Mouse (Mus musculus) limb, embryonic 11.5 days (tissue): ENCODE data around the gene Ahcyl2. TPM values are rescaled to one million over a fixed set of nuclear protein-coding genes. Genes with fewer than 3 reads are reported as not detected.
A peak's percentile ranks its signal among the peaks of the same experiment; 100 is the strongest.

ENCODE experiments used
- ATAC-seq: fragments of 200-750 bp; cut with Nextera tagmentation; 2 replicates; pipeline ENCODE4 v1.8.0; 2017; ENCODE audit warnings: low read depth; ENCODE audit not compliant: insufficient number of reproducible peaks, low FRiP score, low TSS enrichment
- DNase-seq: peaks from one replicate; pipeline ENCODE4 v3.0.0-alpha.2; 2015; ENCODE audit warnings: low spot score
- H3K27ac ChIP-seq: fragments of 300-500 bp; sonication (generic); replicated peaks from 2 replicates; pipeline ENCODE4 v1.5.1; 2014; ENCODE audit warnings: low read depth, mild to moderate bottlenecking, low read length
- H3K27me3 ChIP-seq: fragments of 300-500 bp; sonication (generic); 2 replicates; pipeline ENCODE4 v1.6.1; 2014; ENCODE audit warnings: mild to moderate bottlenecking, low read length, mixed read lengths; ENCODE audit not compliant: control insufficient read depth, insufficient read depth
- H3K36me3 ChIP-seq: fragments of 300-500 bp; sonication (generic); 2 replicates; pipeline ENCODE4 v1.6.1; 2014; ENCODE audit warnings: mild to moderate bottlenecking, low read length, moderate library complexity, mixed read lengths; ENCODE audit not compliant: control insufficient read depth, insufficient read depth
- H3K4me1 ChIP-seq: fragments of 300-500 bp; sonication (generic); 2 replicates; pipeline ENCODE4 v1.6.1; 2014; ENCODE audit warnings: low read length, mixed read lengths; ENCODE audit not compliant: control insufficient read depth, insufficient read depth
- H3K4me2 ChIP-seq: fragments of 300-500 bp; sonication (generic); 2 replicates; pipeline ENCODE4 v1.6.1; 2014; ENCODE audit warnings: low read depth, mild to moderate bottlenecking, moderate library complexity; ENCODE audit not compliant: severe bottlenecking
- H3K4me3 ChIP-seq: fragments of 300-500 bp; sonication (generic); 2 replicates; pipeline ENCODE4 v1.5.1; 2014; ENCODE audit warnings: low read depth, low read length
- H3K9ac ChIP-seq: fragments of 300-500 bp; sonication (generic); 2 replicates; pipeline ENCODE4 v1.6.1; 2014; ENCODE audit warnings: mild to moderate bottlenecking, low read length
- H3K9me3 ChIP-seq: fragments of 300-500 bp; sonication (generic); 2 replicates; pipeline ENCODE4 v1.6.1; 2016; ENCODE audit warnings: low read length; ENCODE audit not compliant: control insufficient read depth
- WGBS: fragments of 180-500 bp; shearing (Covaris S2); extraction: QIAGEN DNeasy Blood & Tissue Kit; methylation state at CpG from one replicate; pipeline ENCODE4 v1.1.7; 2014; 5-methylcytosine and 5-hydroxymethylcytosine counted together
- polyA plus RNA-seq: library from polyadenylated mRNA; unstranded; fragments of >200 nt; fragmentation: Nextera tagmentation; extraction: Ambion mirVana; gene quantifications from 2 replicates; pipeline ENCODE4 v1.2.1, GENCODE M21; 2014

Gene Ahcyl2
- polyA plus RNA-seq, 1 experiment from 2014 or later: 16.5 TPM

DNA sequence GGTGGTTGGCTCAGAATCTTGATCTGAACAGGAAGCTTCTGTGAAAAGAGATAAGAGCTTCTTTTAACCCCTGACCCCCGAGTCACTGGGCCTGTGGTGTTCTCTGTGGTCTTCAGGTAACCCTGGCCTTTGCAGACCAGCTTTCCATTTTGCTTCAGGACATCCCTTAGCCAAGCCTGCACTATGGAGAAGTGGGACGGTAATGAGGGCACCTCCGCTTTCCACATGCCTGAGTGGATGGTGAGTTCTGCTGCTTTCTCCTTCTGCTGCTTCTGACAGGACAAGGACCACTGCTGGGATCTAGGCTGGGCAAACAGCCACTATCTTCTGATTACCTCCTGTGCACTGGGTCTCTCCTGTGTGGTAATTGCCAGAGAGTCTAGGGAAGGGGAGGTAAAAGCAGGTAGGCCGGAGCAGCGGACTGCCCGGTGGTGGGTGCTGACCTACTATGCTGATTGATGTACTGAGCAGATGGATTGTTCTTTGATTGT lies 86.1 kb downstream of the Ahcyl2 start:
- ATAC-seq (no peak), DNase-seq (no peak)
- Histone ChIP-seq H3K36me3 (no peaks in the 10 kb centered on the region), H3K9me3 (no peaks in the 10 kb centered on the region), H3K9ac (no peak overlapping the region), H3K4me2 (0 out of 2 replicates have a peak overlapping the region, but pooled peaks have one; percentile 28), H3K27me3 (no peaks in the 10 kb centered on the region), H3K4me1 (peaks cover 4% of the 10 kb centered on the region; the same call in 1 of the 2 replicates), H3K27ac (no peak overlapping the region), H3K4me3 (no peak overlapping the region)
- 92% methylated on average over 6 of the region's 6 CpGs for WGBS

DNA sequence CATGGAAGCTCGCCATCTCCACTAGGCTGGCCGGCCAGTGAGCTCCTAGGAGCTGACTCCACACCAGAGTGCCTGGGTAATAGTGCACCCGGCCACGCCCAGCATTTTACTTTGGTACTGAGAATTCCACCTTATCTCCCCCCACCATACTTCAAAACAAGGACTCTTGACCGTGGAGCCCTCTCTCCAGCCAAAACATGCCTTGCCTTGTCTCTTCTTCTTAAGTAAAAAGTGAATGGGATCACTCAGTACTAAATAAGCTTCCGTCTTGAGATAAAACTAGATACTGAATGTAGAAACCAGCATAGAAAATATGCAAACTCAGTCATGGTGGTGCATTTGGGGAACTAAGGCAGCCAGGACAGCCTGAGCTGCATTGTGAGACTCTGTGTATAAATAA lies 90.8 kb downstream of the Ahcyl2 start:
- Histone ChIP-seq H3K4me2 (no peak overlapping the region), H3K9me3 (no peaks in the 10 kb centered on the region), H3K27ac (no peak overlapping the region), H3K9ac (no peak overlapping the region), H3K27me3 (no peaks in the 10 kb centered on the region), H3K4me1 (peaks cover 4% of the 10 kb centered on the region; the same call in 1 of the 2 replicates), H3K4me3 (no peak overlapping the region), H3K36me3 (no peaks in the 10 kb centered on the region)
- 75% methylated on average over 6 of the region's 6 CpGs for WGBS
- ATAC-seq (no peak), DNase-seq (no peak)

DNA sequence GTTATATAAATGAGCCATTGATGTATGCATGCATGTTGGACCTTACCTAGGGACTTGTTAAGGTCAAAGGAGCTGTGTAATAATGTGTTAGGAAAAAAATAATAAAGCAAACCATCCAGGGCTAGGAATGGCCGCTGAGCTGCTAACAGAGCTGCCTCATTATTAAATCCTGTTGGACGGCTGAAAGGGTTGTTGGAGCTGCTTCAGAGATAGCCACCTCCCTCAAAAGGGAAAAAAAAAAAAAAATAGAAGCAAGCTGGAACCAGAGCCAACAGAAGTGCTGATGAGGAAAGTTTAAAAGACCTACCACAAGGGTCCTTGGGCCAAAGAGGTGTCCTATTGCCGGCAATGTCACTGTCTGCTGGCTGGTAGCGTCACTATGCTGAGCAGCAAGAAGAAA lies 91.5 kb downstream of the Ahcyl2 start:
- Histone ChIP-seq H3K9ac (no peak overlapping the region), H3K27ac (peak overlapping the region; percentile 43), H3K4me3 (no peak overlapping the region), H3K9me3 (no peaks in the 10 kb centered on the region), H3K4me2 (no peak overlapping the region), H3K4me1 (0 out of 2 replicates have a peak, but pooled peaks cover 3% of the 10 kb centered on the region), H3K27me3 (no peaks in the 10 kb centered on the region), H3K36me3 (no peaks in the 10 kb centered on the region)
- WGBS: 39% methylated on average over 4 of the region's 4 CpGs
- ATAC-seq (no peak), DNase-seq (no peak)

DNA sequence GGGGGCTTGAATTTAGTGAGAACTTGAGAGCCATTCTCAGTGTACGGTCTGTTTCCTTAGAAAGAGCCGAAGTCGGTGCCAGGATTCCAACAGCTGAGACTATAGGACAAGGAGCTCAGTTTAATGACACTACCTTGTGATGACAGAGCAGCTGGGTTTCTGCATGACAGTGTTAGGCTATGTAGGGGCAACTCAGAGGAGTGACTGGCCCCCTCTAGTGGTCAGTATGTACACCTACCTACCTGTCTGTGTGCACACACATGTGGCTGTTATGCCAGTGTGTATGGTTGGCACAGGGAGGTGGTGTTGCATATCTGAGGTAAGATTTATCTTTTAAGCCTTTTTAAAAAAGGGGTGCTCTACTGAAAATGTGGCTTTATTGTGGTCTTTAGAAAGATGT lies 92.4 kb downstream of the Ahcyl2 start:
- no peak for ATAC-seq
- Histone ChIP-seq H3K9me3 (no peaks in the 10 kb centered on the region), H3K4me3 (no peak overlapping the region), H3K4me1 (0 out of 2 replicates have a peak, but pooled peaks cover 3% of the 10 kb centered on the region), H3K4me2 (no peak overlapping the region), H3K27me3 (no peaks in the 10 kb centered on the region), H3K27ac (no peak overlapping the region), H3K9ac (no peak overlapping the region), H3K36me3 (no peaks in the 10 kb centered on the region)
- DNase-seq: no peak
- 85% methylated on average over 3 of the region's 3 CpGs for WGBS

DNA sequence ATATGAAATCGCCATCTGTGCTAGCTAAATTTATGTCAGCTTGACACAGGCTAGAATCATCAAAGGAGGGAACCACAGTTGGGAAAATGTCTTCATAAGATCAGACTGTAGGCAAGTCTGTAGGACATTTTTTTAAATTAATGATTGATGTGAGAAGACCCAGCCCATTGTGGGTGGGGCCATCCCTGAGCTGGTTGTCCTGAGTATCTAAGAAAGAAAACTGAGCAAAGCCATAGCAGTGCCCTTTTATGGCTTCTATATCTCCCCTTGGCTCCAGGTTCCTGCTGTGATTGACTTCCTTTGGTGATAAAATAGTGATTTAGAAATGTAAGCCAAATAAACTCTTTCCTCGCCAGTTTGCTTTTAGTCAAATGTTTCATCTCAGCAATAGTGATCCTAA lies 97.1 kb downstream of the Ahcyl2 start:
- Histone ChIP-seq H3K4me3 (no peak overlapping the region), H3K27ac (no peak overlapping the region), H3K9ac (no peak overlapping the region), H3K9me3 (no peaks in the 10 kb centered on the region), H3K27me3 (no peaks in the 10 kb centered on the region), H3K36me3 (no peaks in the 10 kb centered on the region), H3K4me2 (no peak overlapping the region), H3K4me1 (no peaks in the 10 kb centered on the region)
- 82% methylated on average over 2 of the region's 2 CpGs for WGBS
- no peak for DNase-seq
- no peak for ATAC-seq

DNA sequence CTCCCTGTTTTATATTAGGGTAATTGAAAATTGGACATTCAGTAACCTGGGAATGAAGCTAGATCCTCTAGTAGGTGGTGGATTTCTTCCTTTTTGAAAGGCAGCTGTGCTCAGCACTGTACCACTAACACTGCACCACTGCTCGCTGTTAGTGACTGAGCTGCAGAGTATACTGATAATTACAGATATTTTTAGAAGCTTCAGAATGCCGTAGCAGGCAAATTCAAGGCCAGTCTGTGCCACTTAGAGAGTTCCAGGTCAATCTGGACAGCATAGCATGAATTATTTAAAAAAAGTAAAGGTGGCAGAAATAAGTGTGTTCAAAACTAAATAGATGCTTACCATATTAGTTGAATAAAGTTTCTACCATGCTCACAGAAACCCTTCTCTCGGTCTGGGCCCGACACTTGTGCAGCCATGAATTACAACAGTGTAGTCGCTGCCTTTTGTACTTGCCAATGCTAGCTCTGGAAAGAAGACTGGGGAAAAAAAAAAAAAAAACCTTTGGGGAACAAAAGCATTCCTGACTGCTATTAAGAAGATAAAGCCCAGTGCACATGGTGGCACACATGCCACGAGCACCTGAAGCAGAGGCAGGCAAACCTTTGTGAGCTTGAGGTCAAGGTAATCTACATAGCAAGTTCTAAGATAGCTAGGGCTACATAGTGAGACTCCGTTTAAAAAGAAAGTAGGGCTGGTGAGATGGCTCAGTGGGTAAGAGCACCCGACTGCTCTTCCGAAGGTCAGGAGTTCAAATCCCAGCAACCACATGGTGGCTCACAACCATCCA lies 99.3 kb downstream of the Ahcyl2 start:
- no peak overlapping the region for H3K4me2 ChIP-seq
- WGBS: 90% methylated on average over 9 of the region's 9 CpGs

DNA sequence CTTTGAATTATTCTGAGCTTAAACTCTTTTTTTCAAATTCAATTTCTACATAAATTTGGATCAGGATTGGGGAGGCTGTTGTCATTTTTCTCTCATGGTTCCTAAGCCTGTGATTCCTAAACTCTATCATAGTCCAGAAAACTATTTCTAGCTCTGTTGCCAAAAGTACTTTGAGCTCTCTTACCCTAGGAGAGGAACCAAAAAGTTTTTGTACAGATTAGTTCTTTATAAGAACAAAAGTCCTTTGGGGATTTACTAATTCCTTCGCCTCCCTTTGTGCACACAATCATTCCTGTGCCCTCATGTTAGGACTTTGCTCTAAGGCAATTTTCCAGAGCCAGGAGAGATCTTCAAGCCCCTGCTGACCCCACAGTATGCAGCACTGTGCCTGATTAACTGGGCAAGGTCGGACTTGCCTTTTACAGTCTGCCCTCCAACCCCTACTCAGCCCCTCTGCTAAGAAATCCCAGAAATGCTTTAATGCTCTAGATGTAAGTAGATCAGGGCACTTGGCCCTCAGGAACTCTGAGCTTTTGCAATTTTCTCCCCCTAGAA lies 100.6 kb downstream of the Ahcyl2 start:
- ATAC-seq: no peak
- Histone ChIP-seq H3K36me3 (no peaks in the 10 kb centered on the region), H3K9me3 (no peaks in the 10 kb centered on the region), H3K4me1 (no peaks in the 10 kb centered on the region), H3K9ac (no peak overlapping the region), H3K4me3 (no peak overlapping the region), H3K4me2 (no peak overlapping the region), H3K27ac (no peak overlapping the region), H3K27me3 (no peaks in the 10 kb centered on the region)
- no peak for DNase-seq
- WGBS: 59% methylated on average over 2 of the region's 2 CpGs

More for the DNA sequence above, 99.3 kb downstream of the Ahcyl2 start:
- H3K27me3 ChIP-seq: no peaks in the 10 kb centered on the region
- H3K27ac ChIP-seq: no peak overlapping the region
- no peaks in the 10 kb centered on the region for H3K4me1 ChIP-seq
- DNase-seq (no peak), ATAC-seq (no peak)
- H3K36me3 ChIP-seq: no peaks in the 10 kb centered on the region
- H3K4me3 ChIP-seq: no peak overlapping the region
- H3K9ac ChIP-seq: no peak overlapping the region
- H3K9me3 ChIP-seq: no peaks in the 10 kb centered on the region

DNA sequence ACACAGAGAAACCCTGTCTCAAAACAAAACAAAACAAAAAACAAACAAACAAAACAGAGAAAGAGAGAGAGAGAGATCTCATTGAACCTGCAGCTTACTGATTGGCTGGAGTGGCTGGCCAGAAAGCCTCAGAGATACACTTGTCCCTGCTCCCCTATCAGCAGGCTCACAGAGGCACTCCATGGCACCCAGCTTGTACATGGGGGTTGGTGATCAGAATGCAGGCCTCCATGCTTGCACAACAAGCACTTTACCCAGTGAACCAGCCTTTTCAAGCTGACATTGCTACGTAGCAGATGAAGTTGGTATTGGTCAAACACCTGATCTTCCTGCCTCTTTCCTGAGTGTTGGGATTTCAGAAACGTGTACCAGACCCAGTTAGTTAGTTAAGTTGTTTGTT lies 105.8 kb downstream of the Ahcyl2 start:
- Histone ChIP-seq H3K27ac (no peak overlapping the region), H3K27me3 (no peaks in the 10 kb centered on the region)

More for the DNA sequence above, 105.8 kb downstream of the Ahcyl2 start:
- H3K4me1 ChIP-seq: no peaks in the 10 kb centered on the region
- ATAC-seq (no peak), DNase-seq (no peak)
- no peak overlapping the region for H3K4me3 ChIP-seq
- H3K9me3 ChIP-seq: no peaks in the 10 kb centered on the region
- H3K9ac ChIP-seq: no peak overlapping the region
- no peak overlapping the region for H3K4me2 ChIP-seq
- WGBS: 90% methylated on average over 2 of the region's 2 CpGs
- no peaks in the 10 kb centered on the region for H3K36me3 ChIP-seq
